Mouse (Mus musculus) neural tube, embryonic 13.5 days (tissue): ENCODE measurements at regions not wholly inside any gene's neighbourhood (a gene's known extent, or its start where the extent isn't known, plus 50 kb on each side); places are given as distances from the start of the nearest gene placed in this dataset.

Source experiments
- ATAC-seq: fragments of 200-750 bp; cut with Nextera tagmentation; 2 replicates; pipeline ENCODE4 v1.8.0; 2017; ENCODE audit warnings: low read depth, mild to moderate bottlenecking, moderate TSS enrichment, moderate library complexity
- H3K27ac ChIP-seq: fragments of 300-500 bp; sonication (generic); replicated peaks from 2 replicates; pipeline ENCODE4 v1.5.1; 2015; ENCODE audit warnings: moderate library complexity, mild to moderate bottlenecking, inconsistent platforms
- H3K27me3 ChIP-seq: fragments of 300-500 bp; sonication (generic); 2 replicates; pipeline ENCODE4 v1.6.1; 2015; ENCODE audit warnings: mild to moderate bottlenecking, inconsistent platforms
- H3K36me3 ChIP-seq: fragments of 300-500 bp; sonication (generic); 2 replicates; pipeline ENCODE4 v1.6.1; 2015; ENCODE audit warnings: mild to moderate bottlenecking, inconsistent platforms
- H3K4me1 ChIP-seq: fragments of 300-500 bp; sonication (generic); replicated peaks from 2 replicates; pipeline ENCODE4 v1.6.1; 2015; ENCODE audit warnings: inconsistent platforms
- H3K4me2 ChIP-seq: fragments of 300-500 bp; sonication (generic); 2 replicates; pipeline ENCODE4 v1.6.1; 2015; ENCODE audit warnings: inconsistent platforms, mild to moderate bottlenecking, moderate library complexity
- H3K4me3 ChIP-seq: fragments of 300-500 bp; sonication (generic); 2 replicates; pipeline ENCODE4 v1.5.1; 2015; ENCODE audit warnings: mild to moderate bottlenecking, inconsistent platforms
- H3K9ac ChIP-seq: fragments of 300-500 bp; sonication (generic); 2 replicates; pipeline ENCODE4 v1.6.1; 2015; ENCODE audit warnings: moderate library complexity, mild to moderate bottlenecking, inconsistent platforms
- H3K9me3 ChIP-seq: fragments of 300-500 bp; sonication (generic); 2 replicates; pipeline ENCODE4 v1.6.1; 2016; ENCODE audit warnings: inconsistent platforms
- WGBS: fragments of 180-500 bp; shearing (Covaris S2); methylation state at CpG from one replicate; pipeline ENCODE4 v1.1.7; 2015; 5-methylcytosine and 5-hydroxymethylcytosine counted together

DNA sequence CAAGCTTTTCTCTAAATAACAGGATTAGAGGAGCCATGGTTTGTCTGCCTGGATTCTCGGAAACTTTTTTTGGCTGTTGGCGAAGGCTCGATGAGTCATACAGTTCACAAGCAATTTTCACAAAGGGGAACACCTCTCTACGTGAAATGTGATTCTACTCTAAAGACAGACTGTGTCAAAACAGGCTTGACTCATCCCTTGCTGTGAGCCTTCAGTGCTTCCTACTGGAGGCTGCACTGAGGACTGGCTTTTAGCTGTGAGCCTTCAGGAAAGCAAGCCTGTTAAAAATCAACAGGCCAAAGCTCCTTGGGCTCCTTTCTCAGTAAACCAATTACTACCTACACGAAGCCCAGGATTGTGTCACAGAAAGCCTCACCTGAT is 330.6 kb downstream of the Klf6 start:
- Histone ChIP-seq H3K27ac (no peak overlapping the region), H3K4me1 (peaks cover 19% of the 10 kb centered on the region), H3K36me3 (no peaks in the 10 kb centered on the region), H3K4me3 (no peak overlapping the region), H3K9me3 (no peaks in the 10 kb centered on the region), H3K9ac (no peak overlapping the region), H3K27me3 (no peaks in the 10 kb centered on the region), H3K4me2 (no peak overlapping the region)
- no peak for ATAC-seq
- 66% methylated on average over 5 of the region's 5 CpGs for WGBS

DNA sequence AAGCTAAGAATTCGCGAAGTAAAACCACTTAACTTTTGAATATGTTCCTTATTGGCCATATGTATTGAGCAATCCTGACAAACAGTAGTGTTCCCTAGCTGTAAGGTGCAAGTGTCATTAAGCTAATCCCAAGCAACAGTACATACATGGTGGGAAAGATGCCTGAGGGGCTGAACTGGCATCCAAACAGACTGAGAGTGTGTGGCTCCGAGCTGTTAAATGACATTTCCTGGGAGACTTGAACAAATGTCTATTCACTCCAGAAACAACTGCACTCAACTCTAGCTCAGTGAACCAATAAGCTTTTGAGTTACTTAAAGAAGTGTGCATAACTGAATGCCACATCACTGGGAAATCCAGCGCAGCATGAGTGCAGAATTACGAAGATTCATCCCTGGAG is 335.4 kb downstream of the Klf6 start:
- Histone ChIP-seq H3K9me3 (no peaks in the 10 kb centered on the region), H3K4me2 (no peak overlapping the region), H3K4me1 (peaks cover 11% of the 10 kb centered on the region; the same call in 1 of the 2 replicates), H3K36me3 (no peaks in the 10 kb centered on the region), H3K9ac (no peak overlapping the region), H3K27ac (no peak overlapping the region), H3K27me3 (no peaks in the 10 kb centered on the region), H3K4me3 (no peak overlapping the region)
- 75% methylated on average over 5 of the region's 5 CpGs for WGBS
- peak; percentile 11; the same call in 1 of the 2 replicates for ATAC-seq

DNA sequence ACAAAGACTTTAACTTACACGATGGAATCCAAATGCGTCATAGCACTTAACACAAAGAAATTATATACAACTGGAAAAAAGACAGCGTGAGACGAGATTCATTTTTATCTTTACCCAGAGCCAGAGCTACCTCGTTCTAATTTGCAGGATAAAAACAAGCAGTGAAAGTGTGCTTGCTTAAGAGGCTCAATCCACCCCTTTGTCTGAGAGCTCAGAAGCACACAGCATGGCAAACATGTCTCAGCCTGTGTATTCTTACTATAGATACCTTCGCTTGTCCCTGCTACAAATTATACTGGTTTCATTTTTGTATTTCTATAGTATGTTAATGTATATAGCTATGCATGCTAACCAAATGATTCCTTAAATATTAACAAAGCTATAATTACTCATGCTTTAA is 337.8 kb downstream of the Klf6 start:
- Histone ChIP-seq H3K9ac (no peak overlapping the region), H3K9me3 (no peaks in the 10 kb centered on the region), H3K36me3 (no peaks in the 10 kb centered on the region), H3K4me3 (no peak overlapping the region), H3K27ac (no peak overlapping the region), H3K4me2 (no peak overlapping the region), H3K27me3 (no peaks in the 10 kb centered on the region), H3K4me1 (0 out of 2 replicates have a peak, but pooled peaks cover 4% of the 10 kb centered on the region)
- ATAC-seq, result no peak
- WGBS, result 89% methylated on average over 6 of the region's 6 CpGs

DNA sequence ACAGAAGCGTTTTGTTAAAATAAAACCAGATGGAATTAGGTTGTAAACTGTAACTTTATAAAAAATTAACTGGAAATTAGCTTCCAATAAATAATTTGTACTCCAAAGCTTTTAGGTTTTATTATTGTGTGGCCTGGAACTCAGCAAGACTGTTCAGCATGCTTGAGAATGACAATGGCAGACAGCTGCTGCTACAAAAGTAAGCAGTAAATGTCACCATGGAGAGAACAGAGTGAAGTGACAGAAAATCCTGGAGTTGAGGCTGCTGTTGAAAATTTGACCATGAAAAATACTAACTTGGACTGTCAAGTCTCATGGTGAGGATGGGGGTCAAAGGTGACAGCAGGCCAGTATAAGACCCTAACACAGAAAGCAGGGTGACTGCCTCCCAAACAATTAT is 340.2 kb downstream of the Klf6 start:
- no peak for ATAC-seq
- no peaks in the 10 kb centered on the region for H3K36me3 ChIP-seq
- H3K27ac ChIP-seq, result no peak overlapping the region
- H3K4me2 ChIP-seq, result no peak overlapping the region
- H3K9ac ChIP-seq, result no peak overlapping the region
- no peaks in the 10 kb centered on the region for H3K4me1 ChIP-seq
- no peaks in the 10 kb centered on the region for H3K9me3 ChIP-seq
- H3K4me3 ChIP-seq, result no peak overlapping the region
- H3K27me3 ChIP-seq, result no peaks in the 10 kb centered on the region
- WGBS, result 88% methylated on average over 1 of the region's 1 CpGs

DNA sequence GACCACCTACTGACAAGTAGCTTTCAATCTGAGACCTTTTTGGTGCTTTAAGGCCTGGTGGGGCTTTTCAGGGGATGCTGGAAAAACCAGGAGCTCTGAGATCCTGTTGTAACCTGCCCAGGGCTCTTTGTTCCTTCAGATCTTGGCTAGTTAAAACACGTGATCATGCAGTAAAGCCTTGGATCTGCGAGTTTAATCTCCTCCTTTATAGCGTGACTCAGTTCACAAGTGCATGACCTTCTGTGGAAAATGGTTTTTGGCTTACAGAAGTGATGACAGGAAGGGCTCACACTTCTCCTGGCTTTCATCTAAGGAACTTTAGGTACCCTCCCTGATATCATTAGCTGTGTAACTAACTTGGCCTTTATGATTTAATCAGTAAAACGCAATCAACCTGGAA is 343.1 kb upstream of the Pitrm1 start:
- no peak for ATAC-seq
- no peak overlapping the region for H3K4me3 ChIP-seq

DNA sequence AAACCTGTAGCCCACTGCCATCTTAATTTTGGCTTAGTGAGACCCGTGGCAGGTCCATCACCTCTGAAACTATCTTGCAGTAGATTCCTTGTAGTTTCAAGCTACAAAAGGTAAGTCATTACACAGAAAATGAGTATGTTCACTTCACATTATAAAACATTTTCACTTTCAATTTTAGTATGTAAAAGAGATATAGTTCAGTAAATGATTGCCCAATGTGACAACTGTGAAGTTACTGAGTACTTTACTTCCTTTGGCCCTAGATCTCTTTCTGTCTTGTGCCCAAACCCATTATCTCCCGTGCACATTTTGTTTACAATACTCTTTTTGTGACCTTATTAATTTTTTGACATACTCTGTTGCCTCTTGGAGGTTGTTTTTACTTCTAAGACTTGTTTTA is 335.4 kb upstream of the Pitrm1 start:
- H3K9me3 ChIP-seq, result no peaks in the 10 kb centered on the region
- no peak overlapping the region for H3K4me3 ChIP-seq
- no peaks in the 10 kb centered on the region for H3K27me3 ChIP-seq
- H3K4me1 ChIP-seq, result no peaks in the 10 kb centered on the region
- H3K9ac ChIP-seq, result no peak overlapping the region
- WGBS, result 76% methylated on average over 2 of the region's 2 CpGs
- H3K36me3 ChIP-seq, result no peaks in the 10 kb centered on the region
- no peak overlapping the region for H3K27ac ChIP-seq
- no peak overlapping the region for H3K4me2 ChIP-seq
- ATAC-seq, result no peak

More for the DNA sequence above, 343.1 kb upstream of the Pitrm1 start:
- Histone ChIP-seq H3K27ac (no peak overlapping the region), H3K36me3 (no peaks in the 10 kb centered on the region), H3K4me2 (no peak overlapping the region), H3K27me3 (no peaks in the 10 kb centered on the region), H3K9me3 (no peaks in the 10 kb centered on the region), H3K4me1 (no peaks in the 10 kb centered on the region), H3K9ac (no peak overlapping the region)
- WGBS, result 90% methylated on average over 4 of the region's 4 CpGs

DNA sequence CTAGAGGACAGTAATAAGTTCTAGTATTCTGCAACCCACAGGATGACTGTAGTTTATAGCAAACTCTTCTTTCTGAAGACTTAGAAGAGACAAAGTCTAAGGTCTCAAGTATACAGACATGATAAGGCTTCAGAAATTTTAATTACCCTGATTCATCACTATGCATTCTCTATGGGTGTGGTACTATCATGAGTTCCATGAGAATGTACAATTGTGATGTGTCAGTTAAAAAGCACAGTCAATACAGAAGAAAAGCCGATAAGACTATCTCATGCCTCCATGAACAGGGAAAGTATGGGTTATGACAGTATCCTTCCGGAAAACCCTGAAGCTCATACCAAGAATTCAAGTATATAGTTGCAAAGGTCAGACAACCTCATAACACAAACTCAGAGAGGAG is 333.8 kb upstream of the Pitrm1 start:
- WGBS, result 92% methylated on average over 2 of the region's 2 CpGs
- ATAC-seq, result no peak
- no peak overlapping the region for H3K4me3 ChIP-seq
- no peaks in the 10 kb centered on the region for H3K36me3 ChIP-seq
- no peaks in the 10 kb centered on the region for H3K27me3 ChIP-seq
- H3K9ac ChIP-seq, result no peak overlapping the region
- H3K27ac ChIP-seq, result no peak overlapping the region
- no peaks in the 10 kb centered on the region for H3K9me3 ChIP-seq
- no peaks in the 10 kb centered on the region for H3K4me1 ChIP-seq
- H3K4me2 ChIP-seq, result no peak overlapping the region

DNA sequence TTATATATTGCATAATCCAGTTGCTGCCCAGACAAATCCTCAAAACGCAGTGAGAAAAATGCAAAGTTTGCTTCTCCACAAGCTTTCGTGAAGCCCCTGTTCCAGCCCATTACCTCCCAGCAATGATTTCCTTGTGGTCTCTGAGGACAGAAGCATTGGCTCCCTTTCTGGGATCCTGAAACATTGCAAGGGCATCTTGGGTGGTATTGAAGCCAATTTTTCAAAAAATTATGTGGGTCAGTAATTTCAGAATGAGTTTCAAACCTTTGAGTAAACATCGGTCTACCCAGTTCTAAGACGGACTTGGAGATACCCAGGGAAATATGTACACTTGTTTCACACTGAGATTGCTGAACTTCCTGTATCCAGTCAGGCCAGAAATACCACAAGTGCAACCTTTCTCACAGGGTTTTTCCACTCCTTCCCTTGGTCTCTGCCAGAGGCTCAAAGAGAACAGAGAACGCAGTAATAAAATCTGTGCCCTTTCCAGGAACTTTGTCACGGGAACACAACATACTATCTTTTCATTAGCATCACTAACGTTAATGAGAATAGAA is 321.8 kb upstream of the Pitrm1 start:
- H3K27me3 ChIP-seq, result no peaks in the 10 kb centered on the region
- no peaks in the 10 kb centered on the region for H3K4me1 ChIP-seq
- H3K36me3 ChIP-seq, result no peaks in the 10 kb centered on the region
- 81% methylated on average over 7 of the region's 7 CpGs for WGBS
- H3K4me2 ChIP-seq, result no peak overlapping the region
- no peak overlapping the region for H3K27ac ChIP-seq
- H3K4me3 ChIP-seq, result no peak overlapping the region
- H3K9me3 ChIP-seq, result no peaks in the 10 kb centered on the region
- no peak for ATAC-seq
- no peak overlapping the region for H3K9ac ChIP-seq

DNA sequence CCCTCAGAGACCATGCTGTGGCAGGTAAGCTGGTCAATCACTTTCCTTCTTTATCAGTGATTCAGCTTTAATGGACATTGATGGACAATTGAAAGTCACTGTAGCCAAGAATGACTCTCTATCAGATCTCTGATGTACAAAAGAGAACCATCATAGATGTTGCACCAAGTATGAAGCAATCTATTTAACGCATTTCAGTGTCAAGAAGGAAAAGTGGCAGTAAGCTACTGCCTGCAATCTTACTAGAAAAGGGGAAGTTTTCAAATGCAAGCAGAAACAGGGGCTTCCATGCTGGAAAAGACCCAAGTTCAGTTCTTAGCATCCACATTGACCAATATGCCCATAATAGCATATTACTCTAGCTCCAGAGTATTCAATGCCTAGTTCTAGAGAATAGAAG is 319.7 kb upstream of the Pitrm1 start:
- 95% methylated on average over 1 of the region's 1 CpGs for WGBS
- Histone ChIP-seq H3K36me3 (no peaks in the 10 kb centered on the region), H3K4me3 (no peak overlapping the region), H3K27me3 (no peaks in the 10 kb centered on the region), H3K4me2 (no peak overlapping the region), H3K4me1 (no peaks in the 10 kb centered on the region), H3K9me3 (no peaks in the 10 kb centered on the region), H3K27ac (no peak overlapping the region), H3K9ac (no peak overlapping the region)
- ATAC-seq, result no peak

DNA sequence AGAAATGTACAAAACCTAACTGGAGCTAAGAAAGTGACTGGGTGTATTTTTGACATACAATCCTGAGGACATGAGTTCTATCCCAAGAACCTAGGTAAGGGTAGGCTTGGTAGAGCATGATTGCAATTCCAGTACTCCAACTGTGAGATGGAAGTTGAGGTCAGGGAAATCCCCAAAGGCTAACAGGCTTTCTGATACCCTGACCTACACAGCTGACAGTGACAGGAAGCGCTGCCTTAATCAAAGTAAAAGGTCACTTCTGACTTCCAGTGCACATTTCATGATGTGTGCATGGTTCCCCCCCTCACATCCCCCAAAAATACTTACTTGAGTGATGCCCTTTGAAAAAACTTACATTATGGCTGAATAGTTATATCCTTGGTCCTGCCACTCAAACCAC is 312.6 kb upstream of the Pitrm1 start:
- Histone ChIP-seq H3K36me3 (no peaks in the 10 kb centered on the region), H3K9ac (no peak overlapping the region), H3K27ac (no peak overlapping the region), H3K4me3 (no peak overlapping the region), H3K4me2 (no peak overlapping the region), H3K4me1 (no peaks in the 10 kb centered on the region), H3K9me3 (no peaks in the 10 kb centered on the region), H3K27me3 (no peaks in the 10 kb centered on the region)
- 93% methylated on average over 1 of the region's 1 CpGs for WGBS
- ATAC-seq, result no peak

DNA sequence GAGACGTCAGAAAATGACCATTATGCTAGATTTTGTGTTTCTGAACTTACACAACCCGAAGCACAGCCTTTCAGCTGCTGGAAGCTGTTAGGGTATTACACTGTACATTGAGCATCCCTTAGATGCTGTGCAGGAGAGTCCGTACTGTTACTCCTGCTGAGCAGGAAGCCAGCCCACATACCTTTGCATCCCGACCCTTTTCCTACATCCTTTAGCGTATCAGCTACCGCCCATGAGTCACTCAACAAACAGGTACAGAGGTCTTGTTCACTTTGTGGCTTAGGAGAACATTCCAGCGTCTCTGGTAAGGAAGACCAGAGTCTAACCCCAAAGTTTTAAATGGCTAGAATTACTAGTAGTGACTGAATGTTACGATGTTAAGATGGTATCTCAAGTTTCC is 311.4 kb upstream of the Pitrm1 start:
- H3K4me1 ChIP-seq, result no peaks in the 10 kb centered on the region
- no peaks in the 10 kb centered on the region for H3K36me3 ChIP-seq
- ATAC-seq, result no peak
- H3K4me3 ChIP-seq, result no peak overlapping the region
- no peaks in the 10 kb centered on the region for H3K27me3 ChIP-seq
- no peak overlapping the region for H3K9ac ChIP-seq
- H3K27ac ChIP-seq, result no peak overlapping the region
- no peaks in the 10 kb centered on the region for H3K9me3 ChIP-seq
- 91% methylated on average over 8 of the region's 8 CpGs for WGBS
- H3K4me2 ChIP-seq, result no peak overlapping the region

DNA sequence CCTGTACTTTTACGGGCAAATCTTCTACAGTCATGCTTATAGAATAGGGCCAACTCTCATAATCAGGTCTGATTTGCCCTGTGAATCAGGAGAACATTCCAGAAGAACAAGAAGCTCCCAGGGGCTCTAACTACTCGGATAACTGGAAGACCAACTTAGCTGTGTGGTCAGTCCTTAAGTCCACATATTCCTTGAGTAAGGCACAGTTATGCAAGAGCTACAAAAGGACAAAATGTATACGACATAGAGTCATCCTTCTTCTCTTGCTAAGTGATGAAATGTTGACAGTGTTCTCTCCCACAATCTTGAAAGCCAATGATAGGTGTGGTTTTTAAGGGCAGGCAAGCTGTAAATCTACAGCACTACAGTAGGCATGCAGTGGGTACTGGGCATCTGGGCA is 310.7 kb upstream of the Pitrm1 start:
- H3K4me3 ChIP-seq, result no peak overlapping the region
- 84% methylated on average over 3 of the region's 3 CpGs for WGBS
- H3K4me1 ChIP-seq, result no peaks in the 10 kb centered on the region
- no peak overlapping the region for H3K4me2 ChIP-seq
- H3K27ac ChIP-seq, result no peak overlapping the region
- H3K9me3 ChIP-seq, result no peaks in the 10 kb centered on the region
- no peak overlapping the region for H3K9ac ChIP-seq
- no peaks in the 10 kb centered on the region for H3K36me3 ChIP-seq
- no peak for ATAC-seq
- no peaks in the 10 kb centered on the region for H3K27me3 ChIP-seq

DNA sequence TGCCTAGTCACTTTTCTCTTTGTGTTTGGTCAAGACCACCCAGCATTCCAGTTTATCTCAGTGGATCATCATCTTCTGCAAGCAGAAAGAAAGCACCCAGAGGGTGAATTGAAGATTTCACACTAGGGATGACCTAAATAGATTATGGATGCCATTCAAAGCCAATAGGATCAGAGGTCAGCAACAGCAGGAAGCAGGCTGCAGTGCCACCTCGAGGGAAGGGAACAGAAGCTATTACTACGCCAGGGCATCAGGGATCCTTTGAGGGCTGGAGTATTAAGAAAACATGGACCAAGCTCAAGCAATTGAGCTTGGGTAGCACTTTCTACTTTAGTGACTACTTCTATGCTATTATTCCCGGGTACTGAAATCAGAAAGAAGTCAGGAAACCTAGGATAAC is 307.1 kb upstream of the Pitrm1 start:
- no peak overlapping the region for H3K4me3 ChIP-seq
- ATAC-seq, result no peak
- H3K9me3 ChIP-seq, result no peaks in the 10 kb centered on the region
- H3K36me3 ChIP-seq, result no peaks in the 10 kb centered on the region
- no peak overlapping the region for H3K4me2 ChIP-seq
- no peaks in the 10 kb centered on the region for H3K27me3 ChIP-seq
- H3K4me1 ChIP-seq, result no peaks in the 10 kb centered on the region
- no peak overlapping the region for H3K27ac ChIP-seq
- H3K9ac ChIP-seq, result no peak overlapping the region
- 39% methylated on average over 3 of the region's 3 CpGs for WGBS
